Comparison of ENCODE assay signal across 12 mouse cellular contexts in genomic region chr17:14173459-14173858, GRCm38 (mm10). TPM values are rescaled to one million over a fixed set of nuclear protein-coding genes. Genes with fewer than 3 reads are reported as not detected.
DNase-seq lines count a peak whose midpoint lies in the region; ATAC-seq and TF ChIP-seq lines count a peak whose summit lies in the region.
"Had no signal": no experiment of that assay in that cellular context is flagged by ENCODE, and none has a peak within 500 bp of the region (broad histone marks: within the 10 kb centered on the region; RNA-seq: fewer than 3 reads in every experiment).

No protein-coding gene starts in this region.

- H3K4me1 ChIP-seq in thymus, adult 2 months (replicated peaks; ENCODE audit: control insufficient read depth, insufficient read depth, low read length), result no peaks in the 10 kb centered on the region
- H3K4me1 ChIP-seq in intestine, embryonic 16.5 days (ENCODE audit: control insufficient read depth, insufficient read depth, low read length), result peaks cover 46% of the 10 kb centered on the region
- H3K4me1 ChIP-seq: limb, embryonic 15.5 days had no signal

- no peak for TF ChIP-seq POLR2A in thymus, adult 2 months (IDR thresholded peaks at IDR 0.05; ENCODE audit: control insufficient read depth, extremely low read depth, insufficient read depth, low read length, poor library complexity)
- no peak for TF ChIP-seq POLR2A in myocyte (IDR thresholded peaks at IDR 0.05; ENCODE audit: insufficient read length, low read depth)

- no peaks in the 10 kb centered on the region for H3K36me3 ChIP-seq in thymus, adult 2 months (ENCODE audit: control insufficient read depth, insufficient read depth, low read length)
- no peaks in the 10 kb centered on the region for H3K36me3 ChIP-seq in myocyte (ENCODE audit: control insufficient read depth, insufficient read depth)
- no peaks in the 10 kb centered on the region for H3K36me3 ChIP-seq in intestine, embryonic 16.5 days (ENCODE audit: control insufficient read depth, insufficient read depth, low read length)
- H3K36me3 ChIP-seq: limb, embryonic 15.5 days had no signal

- H3K4me3 ChIP-seq in thymus, adult 2 months (ENCODE audit: control insufficient read depth, insufficient read depth, low read length), result no peak overlapping the region
- H3K4me3 ChIP-seq in myocyte, result no peak overlapping the region
- H3K4me3 ChIP-seq in intestine, embryonic 16.5 days (ENCODE audit: low read length), result no peak overlapping the region
- H3K4me3 ChIP-seq: layer of hippocampus, adult 2 months; limb, embryonic 15.5 days had no signal

- H3K4me2 ChIP-seq in myocyte (ENCODE audit: low read depth), result peak overlapping the region; percentile 58
- no peak overlapping the region for H3K4me2 ChIP-seq in intestine, embryonic 16.5 days (ENCODE audit: low read depth, low read length)
- H3K4me2 ChIP-seq: limb, embryonic 15.5 days had no signal

- ATAC-seq in intestine, embryonic 16.5 days, result no peak

- no peaks in the 10 kb centered on the region for H3K27me3 ChIP-seq in thymus, adult 2 months (ENCODE audit: control insufficient read depth, insufficient read depth, low read length)
- H3K27me3 ChIP-seq in myocyte (ENCODE audit: control insufficient read depth, insufficient read depth, insufficient read length), result no peaks in the 10 kb centered on the region
- no peaks in the 10 kb centered on the region for H3K27me3 ChIP-seq in intestine, embryonic 16.5 days (replicated peaks; ENCODE audit: control insufficient read depth, insufficient read depth, low read length)

- H3ac ChIP-seq in myocyte (ENCODE audit: control insufficient read depth, insufficient read length), result no peak overlapping the region

- no peaks in the 10 kb centered on the region for H3K9me3 ChIP-seq in intestine, embryonic 16.5 days (ENCODE audit: control insufficient read depth, low read length)
- H3K9me3 ChIP-seq: limb, embryonic 15.5 days had no signal

- 81% methylated on average over 1 of the region's 1 CpGs for WGBS in thymus, adult 2 months
- 36% methylated on average over 1 of the region's 1 CpGs for WGBS in intestine, embryonic 16.5 days

- no peak for TF ChIP-seq CTCF in thymus, adult 2 months (IDR thresholded peaks at IDR 0.05; ENCODE audit: borderline replicate concordance, control insufficient read depth, extremely low read depth, insufficient read depth, low read length, poor library complexity)

- no peaks in the 10 kb centered on the region for H3K79me2 ChIP-seq in myocyte (ENCODE audit: control insufficient read depth, insufficient read depth)

- no peak overlapping the region for H3K9ac ChIP-seq in intestine, embryonic 16.5 days (ENCODE audit: low read depth, low read length)
- H3K9ac ChIP-seq: limb, embryonic 15.5 days had no signal

- peak; percentile 61 for DNase-seq in embryo, embryonic 10 days (ENCODE audit: low spot score)
- no peak for DNase-seq in embryo, embryonic 11 days
- DNase-seq in thymus, adult 2 months, result peak; percentile 16
- no peak for DNase-seq in thymus, postnatal 36 days
- peak; percentile 77 for DNase-seq in kidney, postnatal 14 days
- DNase-seq in lung, postnatal 4 days, result no peak
- DNase-seq: adrenal gland, postnatal 10 days; cerebellum, postnatal 10 days had no signal

- no peak overlapping the region for H3K27ac ChIP-seq in thymus, adult 2 months (ENCODE audit: control insufficient read depth, insufficient read depth, low read length)
- no peak overlapping the region for H3K27ac ChIP-seq in intestine, embryonic 16.5 days (ENCODE audit: low read length)
- H3K27ac ChIP-seq: layer of hippocampus, adult 2 months; limb, embryonic 15.5 days had no signal

TF ChIP-seq in myocyte, 11 proteins besides CTCF, POLR2A, EP300 and RAD21:
- TF ChIP-seq MAX (IDR thresholded peaks at IDR 0.05; ENCODE audit: low read depth), result no peak
- TF ChIP-seq MYOD1 (IDR thresholded peaks at IDR 0.05; ENCODE audit: control insufficient read depth in 1 of 3, insufficient read length in 2 of 3, low read depth in 2 of 3), result peak in 1 of 3 experiments; percentile 51

RNA-seq across cellular contexts. Expression of gene Dact2, which starts 30.6 kb away (rescaled TPM):
- 37.4 and 45.8 TPM in 2 replicates for polyA plus RNA-seq in thymus, adult 2 months (2012; rRNA removed)
- 0.95 TPM for polyA plus RNA-seq in myocyte (2012; fragmentation: generic; extraction: Trizol)
- polyA plus RNA-seq in intestine, embryonic 16.5 days (2015; fragmentation: Nextera tagmentation; extraction: Ambion mirVana), result 4.5 and 5.1 TPM in 2 replicates

Comparison
In these comparisons a context has a peak if more than half of its experiments do, and no peak if none do; other contexts are left out.
1. DNase-seq: peak in embryo, embryonic 10 days (single experiment), thymus, adult 2 months (single experiment) and kidney, postnatal 14 days (single experiment); none in embryo, embryonic 11 days (single experiment), thymus, postnatal 36 days (0 of 2) and lung, postnatal 4 days (0 of 2).